Mouse (Mus musculus): ENCODE results near the gene Yap1.
"Not testable (repeated sequence)": the region's sequence is repeated elsewhere in the genome, so short reads cannot be mapped to it uniquely, and the experiment has no call there.

The Yap1 gene

GRCm38 (mm10) chr9:7907351-7907985 is 96.9 kb downstream of the Yap1 start:
- DNase-seq = no peak

- no peak for DNase-seq
Measured at GRCm38 (mm10) chr9:7906564-7906963, 97.8 kb downstream of the Yap1 start.

DNA sequence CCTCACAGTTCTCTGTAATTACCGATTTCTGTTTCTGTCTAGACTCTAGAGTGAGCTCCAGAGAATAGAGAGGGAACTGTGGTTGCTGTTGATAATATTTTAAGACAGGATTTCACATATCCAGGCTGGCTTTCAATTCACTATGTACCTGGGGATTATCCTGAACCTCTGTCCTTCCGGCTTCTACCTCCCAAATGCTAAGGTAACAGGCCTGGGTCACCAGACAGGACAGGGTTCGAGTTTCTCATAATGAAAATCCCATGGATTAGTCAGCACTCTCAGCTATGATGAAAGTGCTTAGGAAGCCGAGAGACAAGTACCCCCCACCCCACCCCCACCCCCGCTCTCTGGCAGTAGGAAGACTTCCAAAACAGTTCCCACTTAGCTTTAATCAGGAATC is 100.6 kb downstream of the Yap1 start:
- DNase-seq = no peak

DNA sequence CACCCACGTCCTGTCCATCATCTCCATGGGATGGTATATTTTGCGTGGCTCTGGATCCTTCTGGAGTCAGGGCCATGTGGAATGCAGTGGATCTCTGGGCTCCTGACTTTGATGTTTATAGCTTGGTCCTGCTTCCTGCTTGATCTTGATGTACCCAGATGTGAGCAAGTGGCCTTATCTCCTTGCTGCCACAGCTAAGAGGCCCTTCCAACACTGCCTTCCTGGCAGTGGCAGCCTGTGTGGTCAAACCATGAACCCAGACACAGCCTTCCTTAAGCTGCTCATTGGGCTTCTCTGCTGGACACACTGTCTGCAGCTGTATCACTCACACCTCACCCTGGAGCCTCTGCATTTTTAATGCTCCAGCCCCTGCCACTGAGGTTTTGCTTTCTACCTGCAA is 101.1 kb downstream of the Yap1 start:
- DNase-seq = no peak

DNA sequence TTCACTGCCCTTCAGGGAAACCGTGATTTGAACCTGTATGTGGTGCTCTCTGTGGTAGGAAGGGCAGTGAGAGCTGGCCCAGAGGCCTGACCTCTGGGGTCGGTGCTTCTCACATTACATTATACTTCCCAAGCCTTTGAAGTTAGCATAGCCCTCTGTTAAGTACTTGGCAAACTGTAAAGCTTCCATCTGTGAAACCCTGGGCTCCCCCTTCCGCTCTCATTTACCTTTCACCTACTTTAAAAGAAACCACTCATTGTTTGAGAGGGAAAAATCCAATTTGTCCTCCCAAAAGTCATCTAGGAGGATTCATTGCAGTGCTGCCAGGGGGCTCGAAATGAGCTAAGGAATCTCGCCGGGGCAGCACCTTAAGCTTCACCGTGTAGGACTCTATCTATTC is 102.1 kb downstream of the Yap1 start:
- DNase-seq = no peak

GRCm38 (mm10) chr9:7900965-7901364 is 103.4 kb downstream of the Yap1 start:
- no peak for DNase-seq

GRCm38 (mm10) chr9:7897502-7897901 is 106.9 kb downstream of the Yap1 start:
- peak; percentile 71 for DNase-seq

DNA sequence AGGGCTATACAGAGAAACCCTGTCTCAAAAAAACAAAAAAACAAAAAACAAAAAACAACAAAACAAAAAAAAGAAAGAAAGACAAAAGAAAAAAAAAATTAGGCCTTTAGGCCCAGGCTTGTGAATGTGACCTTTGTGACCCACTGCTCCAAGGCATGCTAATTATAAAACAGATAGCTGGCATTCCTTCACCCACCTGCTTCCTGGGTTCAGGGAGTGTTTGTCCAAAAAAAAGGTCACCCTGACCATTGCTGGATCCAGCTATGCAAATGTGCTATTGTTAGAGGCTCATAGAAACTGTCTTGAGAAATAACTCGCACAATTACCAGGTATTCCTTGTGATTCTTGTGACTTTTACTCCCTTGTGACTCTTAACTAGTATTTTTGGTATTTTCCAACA is 112.6 kb downstream of the Yap1 start:
- not testable (repeated sequence) for DNase-seq

DNA sequence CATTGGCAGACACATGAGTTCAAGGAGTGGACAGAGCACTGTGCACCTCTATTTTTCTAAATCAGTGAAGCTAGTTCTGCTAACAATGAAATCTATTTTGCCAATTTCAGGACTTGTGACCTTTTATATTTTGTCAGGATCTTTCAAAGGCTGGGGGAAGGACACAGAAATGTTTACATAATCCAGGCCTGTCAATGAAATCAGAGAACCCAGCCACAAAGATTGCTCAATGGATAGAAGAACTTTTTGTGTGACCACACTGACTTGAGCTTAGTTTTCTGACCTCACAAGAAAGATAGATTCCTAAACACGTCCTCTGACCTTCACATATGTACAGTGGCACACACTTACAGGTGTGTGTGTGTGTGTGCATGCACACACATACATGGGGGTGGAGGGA is 113.2 kb downstream of the Yap1 start:
- no peak for DNase-seq

DNA sequence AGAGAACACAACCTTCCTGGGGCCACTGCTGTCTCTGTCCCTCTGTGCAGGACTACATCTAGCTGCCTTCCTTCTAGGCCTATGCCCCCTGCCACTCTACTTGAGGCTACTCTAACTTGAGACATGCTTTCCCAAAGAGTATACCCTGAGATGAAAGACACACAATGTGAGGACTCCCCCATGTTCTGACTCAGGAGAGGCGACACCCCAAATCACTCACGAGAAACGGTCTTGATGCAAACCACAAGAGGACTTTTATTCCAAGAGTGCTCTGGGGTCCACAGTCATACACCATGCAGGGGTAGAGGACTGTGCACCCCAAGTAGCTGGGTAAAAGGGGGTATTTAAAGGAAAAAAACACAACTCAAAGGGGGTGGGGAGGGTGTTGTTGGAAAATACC is 120.0 kb downstream of the Yap1 start:
- no peak for DNase-seq

DNA sequence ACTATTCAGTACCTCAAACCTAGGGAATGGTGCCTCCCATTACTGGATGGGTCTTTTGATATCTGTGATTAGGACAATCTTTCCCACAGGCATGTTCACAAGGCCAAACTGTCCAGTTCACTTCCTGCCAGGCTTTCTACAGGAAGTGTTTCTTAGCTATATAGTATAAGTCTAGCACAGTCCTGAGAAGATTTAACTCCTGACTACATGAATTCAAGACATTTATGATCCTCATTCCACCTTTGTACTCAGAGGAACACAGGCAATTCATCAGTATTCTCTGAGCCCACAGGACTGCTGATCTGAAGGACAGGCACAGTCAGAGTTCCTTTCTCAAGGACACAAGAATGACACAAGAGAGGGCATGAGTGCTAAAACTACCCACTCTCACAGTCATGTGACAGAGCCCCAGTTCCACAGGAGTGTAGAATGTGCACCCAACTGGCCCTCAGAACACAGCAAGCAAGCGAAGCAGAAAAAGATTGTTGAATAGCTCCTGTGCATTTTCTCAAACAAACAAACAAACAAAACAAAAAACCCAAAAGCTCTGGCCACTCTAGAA is 122.0 kb downstream of the Yap1 start:
- DNase-seq = no peak

All from retina, postnatal 1 day (tissue).